Comparison of ENCODE assay signal across 1 mouse cellular context in genomic region chr7:80200588-80200945, GRCm38 (mm10).
TF ChIP-seq lines count a peak whose summit lies in the region.

No protein-coding gene starts in this region.

TF ChIP-seq in CH12.LX, 34 proteins besides CTCF, POLR2A, EP300 and RAD21:
- TF ChIP-seq GABPA (IDR thresholded peaks at IDR 0.05; ENCODE audit: insufficient replicate concordance, low read depth, low read length) = no peak
- 0 out of 2 replicates have a peak, but pooled peaks have one; percentile 17 for TF ChIP-seq SIN3A (IDR thresholded peaks at IDR 0.05; ENCODE audit: low read length)
- no peak for TF ChIP-seq MAX (IDR thresholded peaks at IDR 0.05; ENCODE audit: low read length)
- TF ChIP-seq CHD2 (IDR thresholded peaks at IDR 0.05; ENCODE audit: low read length) = peak; percentile 49; the same call in 1 of the 2 replicates
- TF ChIP-seq NRF1 (IDR thresholded peaks at IDR 0.05; ENCODE audit: low read depth, low read length) = no peak
- TF ChIP-seq POLR2AphosphoS2 (IDR thresholded peaks at IDR 0.05; ENCODE audit: low read depth, low read length) = no peak
- 0 out of 2 replicates have a peak, but pooled peaks have one; percentile 18 for TF ChIP-seq KAT2A (IDR thresholded peaks at IDR 0.05; ENCODE audit: insufficient replicate concordance, low read length)
- TF ChIP-seq CHD1 (IDR thresholded peaks at IDR 0.05; ENCODE audit: low read depth, low read length) = 0 out of 2 replicates have a peak, but pooled peaks have one; percentile 33
- no peak for TF ChIP-seq ZC3H11A (IDR thresholded peaks at IDR 0.05; ENCODE audit: low read depth, low read length)
- no peak for TF ChIP-seq ELF1 (IDR thresholded peaks at IDR 0.05; ENCODE audit: low read depth, low read length)
- no peak for TF ChIP-seq MXI1 (IDR thresholded peaks at IDR 0.05; ENCODE audit: low read depth, low read length)
- no peak for TF ChIP-seq TCF12 (IDR thresholded peaks at IDR 0.05; ENCODE audit: low read depth, low read length)
- no peak for TF ChIP-seq ZKSCAN1 (IDR thresholded peaks at IDR 0.05; ENCODE audit: borderline replicate concordance, low read depth, low read length)
TF ChIP-seq in CH12.LX: peak in this region for 4.
